Mouse (Mus musculus): ENCODE measurements around the gene Arhgef40.

DNA sequence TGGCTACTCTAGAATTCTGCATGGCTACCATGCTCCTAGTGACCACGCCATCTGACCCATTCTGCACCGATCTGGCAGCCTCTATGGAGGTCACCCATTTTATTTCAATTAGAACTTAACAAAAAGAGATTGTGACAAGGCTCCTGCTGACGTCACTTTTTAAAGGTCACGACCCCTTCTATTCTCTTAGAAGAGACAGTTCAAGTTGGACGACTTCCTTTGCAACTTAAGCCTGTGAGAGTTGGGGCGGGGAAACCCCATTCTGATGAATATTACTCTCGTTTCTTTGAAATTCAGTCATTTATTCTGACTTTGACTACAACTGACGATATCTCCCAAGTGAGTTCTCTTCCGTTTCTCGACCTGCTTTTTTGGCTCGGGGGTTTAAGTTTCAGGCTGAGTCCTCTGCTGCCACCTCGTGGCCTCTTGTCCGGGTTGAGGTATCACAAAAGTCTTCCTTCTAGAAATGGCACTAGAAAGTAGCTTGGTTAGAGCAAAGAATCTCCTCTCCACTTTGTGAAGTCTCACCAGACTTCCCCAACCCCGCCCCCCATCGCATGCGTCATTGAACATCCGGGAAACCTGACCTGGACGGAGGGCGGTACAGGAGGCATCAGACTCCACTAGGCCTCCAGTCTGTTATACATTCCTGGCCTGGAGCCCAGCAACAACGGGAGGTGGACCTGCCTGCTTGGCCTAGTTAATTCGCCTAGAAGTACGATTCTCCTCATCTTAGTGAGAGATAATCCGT lies 38.4 kb downstream of the Arhgef40 start:
- no peak for TF ChIP-seq POLR2A (IDR thresholded peaks at IDR 0.05; ENCODE audit: low read depth, low read length)
- TF ChIP-seq CTCF (conservative IDR thresholded peaks at IDR 0.05; ENCODE audit: insufficient read depth, insufficient read length, low read depth, low read length), result peak; percentile 71

All from kidney, adult 2 months (tissue).